Mouse (Mus musculus) small intestine, adult 2 months (tissue): ENCODE measurements at regions not wholly inside any gene's neighbourhood (a gene's known extent, or its start where the extent isn't known, plus 50 kb on each side); places are given as distances from the start of the nearest gene placed in this dataset.

Experiments used
- H3K27ac ChIP-seq: fragments of 200-500 bp; 2 replicates; pipeline ENCODE4 v1.5.1; 2012; ENCODE audit warnings: low read depth, low read length, control low read depth, inconsistent platforms; ENCODE audit not compliant: insufficient read depth
- H3K27me3 ChIP-seq: fragments of 200-500 bp; 2 replicates; pipeline ENCODE4 v1.6.1; 2012; ENCODE audit warnings: mild to moderate bottlenecking, moderate library complexity, low read length, inconsistent platforms; ENCODE audit not compliant: control insufficient read depth, insufficient read depth
- H3K36me3 ChIP-seq: fragments of 200-500 bp; 2 replicates; pipeline ENCODE4 v1.6.1; 2012; ENCODE audit warnings: mild to moderate bottlenecking, low read length, control low read depth, inconsistent platforms; ENCODE audit not compliant: control insufficient read depth, insufficient read depth
- H3K4me1 ChIP-seq: fragments of 200-500 bp; 2 replicates; pipeline ENCODE4 v1.6.1; 2012; ENCODE audit warnings: low read length, inconsistent platforms, mixed read lengths; ENCODE audit not compliant: control insufficient read depth, insufficient read depth, insufficient read length
- H3K4me3 ChIP-seq: fragments of 200-500 bp; 2 replicates; pipeline ENCODE4 v1.5.1; 2012; ENCODE audit warnings: low read depth, mild to moderate bottlenecking, control low read depth, inconsistent platforms, low read length, moderate library complexity
- CTCF ChIP-seq: fragments of 200-500 bp; IDR thresholded peaks from 2 replicates; pipeline ENCODE4 v1.5.1; 2012; ENCODE audit warnings: low read depth, mild to moderate bottlenecking, control low read depth, inconsistent platforms, low read length, moderate library complexity, mixed read lengths; ENCODE audit not compliant: insufficient replicate concordance, insufficient read length; ENCODE audit errors: extremely low read depth
- POLR2A ChIP-seq: fragments of 200-500 bp; IDR thresholded peaks from 2 replicates; pipeline ENCODE4 v1.6.1; 2012; ENCODE audit warnings: low read depth, mild to moderate bottlenecking, control low read depth, inconsistent platforms, low read length, moderate library complexity
- WGBS: fragments of 180-500 bp; shearing (Covaris S2); methylation state at CpG from one replicate; pipeline ENCODE4 v1.1.7; 2018; 5-methylcytosine and 5-hydroxymethylcytosine counted together

DNA sequence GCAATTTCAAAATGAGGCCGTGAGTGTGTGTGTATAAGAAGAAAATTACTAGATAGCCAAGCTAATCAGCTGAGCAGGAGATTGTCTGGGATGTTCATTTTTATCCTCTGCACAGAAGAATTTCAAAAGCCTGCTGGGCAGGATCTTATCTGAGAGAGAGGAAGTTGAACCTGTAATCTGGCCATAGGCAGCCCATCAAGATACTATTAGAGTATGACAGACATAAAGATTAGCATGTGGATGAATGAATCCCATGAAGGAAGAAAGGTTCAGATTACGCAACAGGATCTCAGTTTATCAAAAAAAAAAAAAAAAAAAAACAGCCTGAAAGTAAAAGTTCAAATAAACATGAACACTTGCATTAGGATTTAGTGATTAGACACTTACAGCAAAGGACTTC is 317.3 kb upstream of the C030005K15Rik start:
- Histone ChIP-seq H3K4me3 (no peak overlapping the region), H3K36me3 (no peaks in the 10 kb centered on the region), H3K27me3 (no peaks in the 10 kb centered on the region), H3K27ac (peak overlapping the region; percentile 70; the same call in 1 of the 2 replicates), H3K4me1 (peaks cover 3% of the 10 kb centered on the region; the same call in 1 of the 2 replicates)
- TF ChIP-seq CTCF (no peak), POLR2A (no peak)
- 30% methylated on average over 2 of the region's 2 CpGs for WGBS

DNA sequence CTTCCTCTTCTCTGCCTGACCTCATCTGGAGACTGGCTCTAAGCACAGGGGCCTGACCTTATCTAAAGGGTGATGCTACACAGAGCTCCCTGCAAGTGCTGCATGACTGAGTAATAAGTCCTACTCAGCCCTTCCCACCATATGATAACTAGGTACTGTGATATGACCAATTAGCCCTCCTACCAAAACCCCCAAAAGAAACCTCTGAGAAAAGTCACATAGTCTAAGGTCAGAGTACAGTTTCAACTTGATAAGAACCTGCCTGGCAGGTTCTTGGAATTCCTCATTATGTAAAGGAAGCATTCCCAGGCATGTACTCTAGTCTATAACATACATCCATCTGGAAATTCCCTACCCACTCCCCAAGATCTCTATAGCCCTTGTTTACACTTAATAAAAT is 318.0 kb upstream of the C030005K15Rik start:
- no peaks in the 10 kb centered on the region for H3K27me3 ChIP-seq
- no peak overlapping the region for H3K4me3 ChIP-seq
- H3K4me1 ChIP-seq = peaks cover 3% of the 10 kb centered on the region; the same call in 1 of the 2 replicates
- no peak for TF ChIP-seq POLR2A
- no peak for TF ChIP-seq CTCF
- H3K27ac ChIP-seq = peak overlapping the region; percentile 70
- H3K36me3 ChIP-seq = no peaks in the 10 kb centered on the region

GRCm38 (mm10) chr10:98073432-98073831 is 346.9 kb upstream of the C030005K15Rik start:
- 80% methylated on average over 2 of the region's 2 CpGs for WGBS
- no peak overlapping the region for H3K27ac ChIP-seq
- H3K4me1 ChIP-seq = no peaks in the 10 kb centered on the region
- no peaks in the 10 kb centered on the region for H3K27me3 ChIP-seq
- no peak overlapping the region for H3K4me3 ChIP-seq
- TF ChIP-seq CTCF = no peak
- no peak for TF ChIP-seq POLR2A
- H3K36me3 ChIP-seq = no peaks in the 10 kb centered on the region

DNA sequence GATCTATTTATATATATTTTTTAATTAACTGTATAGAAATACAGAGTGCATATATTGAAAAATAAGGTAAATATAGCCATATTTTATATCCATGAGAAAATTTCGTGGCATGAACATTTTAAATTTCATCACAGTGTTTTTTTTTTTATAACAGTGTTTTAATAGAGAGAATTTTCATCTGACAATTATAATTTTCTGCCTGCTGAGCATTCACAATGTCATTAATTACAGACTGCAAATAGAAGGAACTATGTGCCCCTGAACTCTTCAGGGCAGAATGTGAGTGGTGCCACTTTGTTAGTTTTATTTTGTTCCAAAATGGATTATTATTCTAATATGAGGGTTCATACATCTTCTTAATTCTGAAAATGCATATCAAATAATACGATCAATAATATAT is 358.3 kb upstream of the C030005K15Rik start:
- H3K36me3 ChIP-seq = no peaks in the 10 kb centered on the region
- no peak overlapping the region for H3K27ac ChIP-seq
- H3K27me3 ChIP-seq = no peaks in the 10 kb centered on the region
- 56% methylated on average over 2 of the region's 2 CpGs for WGBS
- TF ChIP-seq POLR2A (no peak), CTCF (no peak)
- no peaks in the 10 kb centered on the region for H3K4me1 ChIP-seq
- H3K4me3 ChIP-seq = no peak overlapping the region

DNA sequence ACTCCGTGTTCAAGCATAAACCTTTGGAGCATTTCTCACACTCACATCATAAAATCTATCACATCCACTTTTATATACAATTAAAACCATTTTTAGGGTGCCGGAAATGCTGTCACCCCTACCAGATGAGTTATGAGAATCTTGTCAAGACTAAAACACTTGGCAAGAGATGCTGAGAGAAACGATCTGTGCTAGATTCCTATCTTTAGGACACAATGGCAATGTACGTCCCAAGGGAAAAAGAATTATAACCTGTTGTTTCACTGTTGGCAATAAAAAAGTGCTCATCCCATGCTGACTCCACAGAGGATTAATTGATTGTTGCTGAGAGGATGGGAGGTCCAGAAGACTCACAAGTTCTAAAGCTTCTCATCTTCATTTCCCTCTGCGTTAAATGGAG is 389.7 kb upstream of the C030005K15Rik start:
- Histone ChIP-seq H3K4me3 (no peak overlapping the region), H3K4me1 (no peaks in the 10 kb centered on the region), H3K27ac (no peak overlapping the region), H3K36me3 (no peaks in the 10 kb centered on the region), H3K27me3 (no peaks in the 10 kb centered on the region)
- TF ChIP-seq CTCF (no peak), POLR2A (no peak)
- 78% methylated on average over 5 of the region's 5 CpGs for WGBS

GRCm38 (mm10) chr10:98125713-98126112 is 399.2 kb upstream of the C030005K15Rik start:
- Histone ChIP-seq H3K4me1 (no peaks in the 10 kb centered on the region), H3K27me3 (no peaks in the 10 kb centered on the region), H3K27ac (no peak overlapping the region), H3K4me3 (no peak overlapping the region), H3K36me3 (no peaks in the 10 kb centered on the region)
- TF ChIP-seq CTCF (no peak), POLR2A (no peak)
- WGBS = 80% methylated on average over 1 of the region's 1 CpGs

DNA sequence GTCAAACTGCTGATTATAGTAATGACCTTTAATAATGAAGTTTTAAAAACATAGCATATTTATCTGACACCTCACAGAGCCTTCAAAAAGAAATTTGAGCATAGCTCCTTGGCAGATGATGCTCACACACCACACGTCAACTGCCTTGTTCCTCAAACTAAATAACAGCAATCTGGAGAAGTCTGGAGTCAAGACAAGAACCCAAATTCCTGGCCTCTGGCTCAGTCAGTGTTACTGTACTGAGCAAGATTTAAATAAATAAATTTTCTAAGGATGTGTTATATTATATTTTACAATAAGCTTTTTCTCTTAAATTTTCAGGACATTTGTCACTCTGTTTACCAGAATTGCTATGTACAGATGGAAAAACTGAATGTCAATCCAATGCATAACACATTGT is 408.5 kb upstream of the C030005K15Rik start:
- no peaks in the 10 kb centered on the region for H3K4me1 ChIP-seq
- H3K27me3 ChIP-seq = no peaks in the 10 kb centered on the region
- H3K36me3 ChIP-seq = no peaks in the 10 kb centered on the region
- no peak for TF ChIP-seq POLR2A
- TF ChIP-seq CTCF = no peak
- no peak overlapping the region for H3K4me3 ChIP-seq
- 70% methylated on average over 1 of the region's 1 CpGs for WGBS
- no peak overlapping the region for H3K27ac ChIP-seq

DNA sequence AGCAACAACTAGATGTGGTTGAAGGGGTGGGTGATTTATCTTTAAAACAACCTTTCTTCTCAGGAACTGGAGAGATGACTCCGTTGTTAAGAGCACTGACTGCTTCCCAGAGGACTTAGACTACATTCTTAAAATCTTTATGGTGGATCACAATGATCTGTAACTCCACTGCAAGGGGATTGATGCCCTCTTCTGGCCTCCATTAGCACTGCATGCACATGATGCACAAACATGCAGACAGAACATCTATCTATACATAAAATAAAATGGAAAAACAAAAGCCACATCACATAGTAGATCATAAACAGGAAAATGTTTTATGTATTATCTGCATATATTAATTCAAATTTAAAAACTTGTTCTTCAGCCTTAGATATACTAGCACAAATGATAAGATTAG is 419.2 kb upstream of the C030005K15Rik start:
- WGBS = 66% methylated on average over 1 of the region's 1 CpGs
- no peak overlapping the region for H3K27ac ChIP-seq

More for the DNA sequence above, 419.2 kb upstream of the C030005K15Rik start:
- Histone ChIP-seq H3K27me3 (no peaks in the 10 kb centered on the region), H3K4me3 (no peak overlapping the region), H3K4me1 (no peaks in the 10 kb centered on the region), H3K36me3 (no peaks in the 10 kb centered on the region)
- TF ChIP-seq CTCF (no peak), POLR2A (no peak)
